Mouse (Mus musculus) neural tube, embryonic 13.5 days (tissue): ENCODE measurements around the gene Mrpl20. TPM values are rescaled to one million over a fixed set of nuclear protein-coding genes. Genes with fewer than 3 reads are reported as not detected.

Experiments used
- ATAC-seq: fragments of 200-750 bp; cut with Nextera tagmentation; 2 replicates; pipeline ENCODE4 v1.8.0; 2017; ENCODE audit warnings: low read depth, mild to moderate bottlenecking, moderate TSS enrichment, moderate library complexity
- H3K27ac ChIP-seq: fragments of 300-500 bp; sonication (generic); replicated peaks from 2 replicates; pipeline ENCODE4 v1.5.1; 2015; ENCODE audit warnings: moderate library complexity, mild to moderate bottlenecking, inconsistent platforms
- H3K27me3 ChIP-seq: fragments of 300-500 bp; sonication (generic); 2 replicates; pipeline ENCODE4 v1.6.1; 2015; ENCODE audit warnings: mild to moderate bottlenecking, inconsistent platforms
- H3K36me3 ChIP-seq: fragments of 300-500 bp; sonication (generic); 2 replicates; pipeline ENCODE4 v1.6.1; 2015; ENCODE audit warnings: mild to moderate bottlenecking, inconsistent platforms
- H3K4me1 ChIP-seq: fragments of 300-500 bp; sonication (generic); replicated peaks from 2 replicates; pipeline ENCODE4 v1.6.1; 2015; ENCODE audit warnings: inconsistent platforms
- H3K4me2 ChIP-seq: fragments of 300-500 bp; sonication (generic); 2 replicates; pipeline ENCODE4 v1.6.1; 2015; ENCODE audit warnings: inconsistent platforms, mild to moderate bottlenecking, moderate library complexity
- H3K4me3 ChIP-seq: fragments of 300-500 bp; sonication (generic); 2 replicates; pipeline ENCODE4 v1.5.1; 2015; ENCODE audit warnings: mild to moderate bottlenecking, inconsistent platforms
- H3K9ac ChIP-seq: fragments of 300-500 bp; sonication (generic); 2 replicates; pipeline ENCODE4 v1.6.1; 2015; ENCODE audit warnings: moderate library complexity, mild to moderate bottlenecking, inconsistent platforms
- H3K9me3 ChIP-seq: fragments of 300-500 bp; sonication (generic); 2 replicates; pipeline ENCODE4 v1.6.1; 2016; ENCODE audit warnings: inconsistent platforms
- WGBS: fragments of 180-500 bp; shearing (Covaris S2); methylation state at CpG from one replicate; pipeline ENCODE4 v1.1.7; 2015; 5-methylcytosine and 5-hydroxymethylcytosine counted together
- microRNA-seq: library from miRNA; unstranded; fragments of <30 nt; microRNA quantifications from one replicate; pipeline ENCODE4, GENCODE M21; 2016
- polyA plus RNA-seq: library from polyadenylated mRNA; unstranded; fragments of >200 nt; fragmentation: Nextera tagmentation; extraction: Ambion mirVana; gene quantifications from 2 replicates; pipeline ENCODE4 v1.2.1, GENCODE M21; 2015

Gene Mrpl20
- polyA plus RNA-seq, 1 experiment from 2014 or later: 265 TPM

GRCm38 (mm10) chr4:155849391-155849790 is 46.7 kb downstream of the Mrpl20 start:
- no peak for ATAC-seq
- H3K9me3 ChIP-seq: no peaks in the 10 kb centered on the region
- no peak overlapping the region for H3K27ac ChIP-seq
- no peaks in the 10 kb centered on the region for H3K27me3 ChIP-seq
- H3K36me3 ChIP-seq: peaks cover 15% of the 10 kb centered on the region
- H3K4me1 ChIP-seq: peaks cover 52% of the 10 kb centered on the region
- no peak overlapping the region for H3K9ac ChIP-seq
- 93% methylated on average over 2 of the region's 2 CpGs for WGBS
- no peak overlapping the region for H3K4me3 ChIP-seq
- peak overlapping the region; percentile 88 for H3K4me2 ChIP-seq

GRCm38 (mm10) chr4:155849792-155850451 is 47.2 kb downstream of the Mrpl20 start:
- Histone ChIP-seq H3K4me1 (peaks cover 52% of the 10 kb centered on the region), H3K9me3 (no peaks in the 10 kb centered on the region), H3K4me2 (peak overlapping the region; percentile 88; the same call in 1 of the 2 replicates), H3K9ac (no peak overlapping the region), H3K36me3 (peaks cover 20% of the 10 kb centered on the region), H3K27ac (no peak overlapping the region), H3K27me3 (no peaks in the 10 kb centered on the region), H3K4me3 (no peak overlapping the region)
- no peak for ATAC-seq
- WGBS: 92% methylated on average over 3 of the region's 3 CpGs

GRCm38 (mm10) chr4:155851368-155851767 is 48.7 kb downstream of the Mrpl20 start:
- H3K36me3 ChIP-seq: peaks cover 34% of the 10 kb centered on the region
- H3K27me3 ChIP-seq: no peaks in the 10 kb centered on the region
- H3K9ac ChIP-seq: no peak overlapping the region
- ATAC-seq: no peak
- peaks cover 51% of the 10 kb centered on the region for H3K4me1 ChIP-seq
- no peaks in the 10 kb centered on the region for H3K9me3 ChIP-seq
- no peak overlapping the region for H3K27ac ChIP-seq
- H3K4me2 ChIP-seq: no peak overlapping the region
- 90% methylated on average over 3 of the region's 3 CpGs for WGBS
- no peak overlapping the region for H3K4me3 ChIP-seq

- H3K4me1 ChIP-seq: peaks cover 46% of the 10 kb centered on the region
- H3K27me3 ChIP-seq: no peaks in the 10 kb centered on the region
- WGBS: 85% methylated on average over 2 of the region's 2 CpGs
- no peak for ATAC-seq
- no peak overlapping the region for H3K4me3 ChIP-seq
- no peak overlapping the region for H3K27ac ChIP-seq
- H3K36me3 ChIP-seq: peaks cover 41% of the 10 kb centered on the region
- no peak overlapping the region for H3K9ac ChIP-seq
- H3K9me3 ChIP-seq: no peaks in the 10 kb centered on the region
- H3K4me2 ChIP-seq: no peak overlapping the region
Observed at GRCm38 (mm10) chr4:155851951-155852411, 49.3 kb downstream of the Mrpl20 start.

- no peaks in the 10 kb centered on the region for H3K27me3 ChIP-seq
- no peak for ATAC-seq
- peaks cover 38% of the 10 kb centered on the region for H3K4me1 ChIP-seq
- WGBS: 90% methylated on average over 9 of the region's 9 CpGs
- no peak overlapping the region for H3K4me3 ChIP-seq
- H3K4me2 ChIP-seq: no peak overlapping the region
- no peak overlapping the region for H3K9ac ChIP-seq
- H3K27ac ChIP-seq: no peak overlapping the region
- peaks cover 55% of the 10 kb centered on the region for H3K36me3 ChIP-seq
- H3K9me3 ChIP-seq: no peaks in the 10 kb centered on the region
Observed at GRCm38 (mm10) chr4:155853421-155853820, 50.7 kb downstream of the Mrpl20 start.

- peaks cover 71% of the 10 kb centered on the region for H3K36me3 ChIP-seq
- no peak overlapping the region for H3K27ac ChIP-seq
- H3K4me1 ChIP-seq: peaks cover 23% of the 10 kb centered on the region
- WGBS: 98% methylated on average over 12 of the region's 12 CpGs
- H3K9me3 ChIP-seq: no peaks in the 10 kb centered on the region
- H3K27me3 ChIP-seq: no peaks in the 10 kb centered on the region
- H3K4me3 ChIP-seq: no peak overlapping the region
- H3K4me2 ChIP-seq: no peak overlapping the region
- H3K9ac ChIP-seq: no peak overlapping the region
- ATAC-seq: no peak
Observed at GRCm38 (mm10) chr4:155854991-155855390, 52.3 kb downstream of the Mrpl20 start.

- 93% methylated on average over 12 of the region's 12 CpGs for WGBS
- no peaks in the 10 kb centered on the region for H3K9me3 ChIP-seq
- no peak overlapping the region for H3K27ac ChIP-seq
- no peaks in the 10 kb centered on the region for H3K27me3 ChIP-seq
- ATAC-seq: no peak
- no peak overlapping the region for H3K4me2 ChIP-seq
- no peak overlapping the region for H3K9ac ChIP-seq
- no peak overlapping the region for H3K4me3 ChIP-seq
- H3K36me3 ChIP-seq: peaks cover 82% of the 10 kb centered on the region
- peaks cover 12% of the 10 kb centered on the region for H3K4me1 ChIP-seq
Observed at GRCm38 (mm10) chr4:155856071-155856470, 53.4 kb downstream of the Mrpl20 start.

- H3K4me1 ChIP-seq: peaks cover 4% of the 10 kb centered on the region; the same call in 1 of the 2 replicates
- no peak overlapping the region for H3K9ac ChIP-seq
- H3K27ac ChIP-seq: no peak overlapping the region
- H3K36me3 ChIP-seq: peaks cover 90% of the 10 kb centered on the region
- H3K4me3 ChIP-seq: no peak overlapping the region
- 91% methylated on average over 3 of the region's 3 CpGs for WGBS
- no peaks in the 10 kb centered on the region for H3K27me3 ChIP-seq
- H3K4me2 ChIP-seq: no peak overlapping the region
- H3K9me3 ChIP-seq: no peaks in the 10 kb centered on the region
- ATAC-seq: no peak
Observed at GRCm38 (mm10) chr4:155856881-155857280, 54.2 kb downstream of the Mrpl20 start.

GRCm38 (mm10) chr4:155859318-155859717 is 56.6 kb downstream of the Mrpl20 start:
- H3K4me3 ChIP-seq: no peak overlapping the region
- H3K27ac ChIP-seq: no peak overlapping the region
- no peak overlapping the region for H3K4me2 ChIP-seq
- H3K9me3 ChIP-seq: no peaks in the 10 kb centered on the region
- H3K9ac ChIP-seq: no peak overlapping the region
- no peak for ATAC-seq
- no peaks in the 10 kb centered on the region for H3K4me1 ChIP-seq
- WGBS: 28% methylated on average over 13 of the region's 13 CpGs
- peaks cover 85% of the 10 kb centered on the region for H3K36me3 ChIP-seq
- no peaks in the 10 kb centered on the region for H3K27me3 ChIP-seq

Small RNAs within 50 kb of the gene (microRNA-seq; reads per million reads assigned to microRNA genes)
- not detected for gene Gm27743

Other genes starting within 250 kb of the Mrpl20 start
- 77.5 and 91.5 TPM in 2 replicates for gene Nadk, start 240.5 kb upstream of the Mrpl20 start, polyA plus RNA-seq
- 14.6 and 15.9 TPM in 2 replicates for gene Slc35e2, start 201.5 kb upstream of the Mrpl20 start, polyA plus RNA-seq
- gene Cdk11b, start 178.0 kb upstream of the Mrpl20 start, polyA plus RNA-seq: 54.7 and 61.6 TPM in 2 replicates
- gene Gm10563, start 157.5 kb upstream of the Mrpl20 start, polyA plus RNA-seq: not detected in 2 replicates
- 3.9 and 5.4 TPM in 2 replicates for gene Mmp23, start 149.5 kb upstream of the Mrpl20 start, polyA plus RNA-seq
- gene Mib2, start 133.7 kb upstream of the Mrpl20 start, polyA plus RNA-seq: 37.4 and 38.9 TPM in 2 replicates
- 10.5 and 16.5 TPM in 2 replicates for gene Fndc10, start 108.5 kb upstream of the Mrpl20 start, polyA plus RNA-seq
- 178 and 184 TPM in 2 replicates for gene Ssu72, start 98.1 kb upstream of the Mrpl20 start, polyA plus RNA-seq
- gene Tmem240, start 68.1 kb upstream of the Mrpl20 start, polyA plus RNA-seq: 10.4 and 12.0 TPM in 2 replicates
- 75.1 and 76.4 TPM in 2 replicates for gene Atad3a, start 41.8 kb upstream of the Mrpl20 start, polyA plus RNA-seq
- 23.0 and 23.4 TPM in 2 replicates for gene Vwa1, start 28.2 kb upstream of the Mrpl20 start, polyA plus RNA-seq
- gene Tmem88b, start 17.0 kb upstream of the Mrpl20 start, polyA plus RNA-seq: 0.49 and 1.1 TPM in 2 replicates
- not detected in 2 replicates for gene Ankrd65, start 12.4 kb upstream of the Mrpl20 start, polyA plus RNA-seq
- gene Ccnl2, start 9.6 kb downstream of the Mrpl20 start, polyA plus RNA-seq: 155 and 185 TPM in 2 replicates
- 139 and 145 TPM in 2 replicates for gene Aurkaip1, start 28.4 kb downstream of the Mrpl20 start, polyA plus RNA-seq
- 29.3 and 33.9 TPM in 2 replicates for gene Mxra8, start 36.8 kb downstream of the Mrpl20 start, polyA plus RNA-seq
- 8.6 and 14.6 TPM in 2 replicates for gene Dvl1, start 44.5 kb downstream of the Mrpl20 start, polyA plus RNA-seq
- gene Tas1r3, start 60.5 kb downstream of the Mrpl20 start, polyA plus RNA-seq: 0.45 and 0.72 TPM in 2 replicates
- gene Cptp, start 66.6 kb downstream of the Mrpl20 start, polyA plus RNA-seq: 21.1 and 25.2 TPM in 2 replicates
- gene Ints11, start 66.7 kb downstream of the Mrpl20 start, polyA plus RNA-seq: 63.7 and 69.8 TPM in 2 replicates
- 51.5 and 55.4 TPM in 2 replicates for gene Pusl1, start 88.9 kb downstream of the Mrpl20 start, polyA plus RNA-seq
- 68.4 and 72.3 TPM in 2 replicates for gene Acap3, start 88.9 kb downstream of the Mrpl20 start, polyA plus RNA-seq
- 121 and 126 TPM in 2 replicates for gene Ube2j2, start 141.0 kb downstream of the Mrpl20 start, polyA plus RNA-seq
- gene C1qtnf12, start 159.4 kb downstream of the Mrpl20 start, polyA plus RNA-seq: 10.6 and 19.0 TPM in 2 replicates
- 25.1 and 25.5 TPM in 2 replicates for gene B3galt6, start 189.8 kb downstream of the Mrpl20 start, polyA plus RNA-seq
- gene Sdf4, start 190.0 kb downstream of the Mrpl20 start, polyA plus RNA-seq: 132 and 139 TPM in 2 replicates
- gene Tnfrsf4, start 211.0 kb downstream of the Mrpl20 start, polyA plus RNA-seq: 0.77 and 1.2 TPM in 2 replicates
- gene Tnfrsf18, start 223.3 kb downstream of the Mrpl20 start, polyA plus RNA-seq: 1.6 and 2.7 TPM in 2 replicates